Mouse (Mus musculus) lung, embryonic 14.5 days (tissue): ENCODE measurements around the gene Dnaic2. TPM values are rescaled to one million over a fixed set of nuclear protein-coding genes. Genes with fewer than 3 reads are reported as not detected.
A peak's percentile ranks its signal among the peaks of the same experiment; 100 is the strongest.

ENCODE experiments used
- ATAC-seq: fragments of 200-750 bp; cut with Nextera tagmentation; 2 replicates; pipeline ENCODE4 v1.8.0; 2017; ENCODE audit warnings: mild to moderate bottlenecking, moderate TSS enrichment, moderate library complexity; ENCODE audit not compliant: insufficient read depth
- DNase-seq: peaks from one replicate; pipeline ENCODE4 v3.0.0-alpha.2; 2015
- H3K27ac ChIP-seq: fragments of 300-500 bp; sonication (generic); 2 replicates; pipeline ENCODE4 v1.5.1; 2014; ENCODE audit warnings: low read depth, mild to moderate bottlenecking, moderate library complexity
- H3K27me3 ChIP-seq: fragments of 300-500 bp; sonication (generic); 2 replicates; pipeline ENCODE4 v1.6.1; 2014; ENCODE audit warnings: low read length, control low read depth; ENCODE audit not compliant: insufficient read depth
- H3K36me3 ChIP-seq: fragments of 300-500 bp; sonication (generic); 2 replicates; pipeline ENCODE4 v1.6.1; 2014; ENCODE audit warnings: control low read depth; ENCODE audit not compliant: insufficient read depth
- H3K4me1 ChIP-seq: fragments of 300-500 bp; sonication (generic); 2 replicates; pipeline ENCODE4 v1.6.1; 2014; ENCODE audit warnings: antibody characterized with exemption, control low read depth; ENCODE audit not compliant: insufficient read depth
- H3K4me2 ChIP-seq: fragments of 300-500 bp; sonication (generic); 2 replicates; pipeline ENCODE4 v1.6.1; 2014; ENCODE audit warnings: mild to moderate bottlenecking
- H3K4me3 ChIP-seq: fragments of 300-500 bp; sonication (generic); 2 replicates; pipeline ENCODE4 v1.5.1; 2014; ENCODE audit warnings: low read depth, low read length
- H3K9ac ChIP-seq: fragments of 300-500 bp; sonication (generic); 2 replicates; pipeline ENCODE4 v1.6.1; 2014
- H3K9me3 ChIP-seq: fragments of 300-500 bp; sonication (generic); 2 replicates; pipeline ENCODE4 v1.6.1; 2016; ENCODE audit warnings: low read depth, low read length, control low read depth
- CTCF ChIP-seq: IDR thresholded peaks from 2 replicates; pipeline ENCODE4 v1.5.1; 2016; ENCODE audit warnings: antibody characterized with exemption, low read depth
- whole genome bisulfite sequencing: fragments of 180-500 bp; shearing (Covaris S2); extraction: QIAGEN DNeasy Blood & Tissue Kit; methylation state at CpG from one replicate; pipeline ENCODE4 v1.1.7; 2014; 5-methylcytosine and 5-hydroxymethylcytosine counted together
- polyA plus RNA-seq: library from polyadenylated mRNA; unstranded; fragments of >200 nt; fragmentation: Nextera tagmentation; extraction: Ambion mirVana; gene quantifications from 2 replicates; pipeline ENCODE4 v1.2.1, GENCODE M21; 2014

Dnaic2 gene
- polyA plus RNA-seq, 1 experiment from 2014 or later: 0.16 TPM

- DNase-seq (no peak), ATAC-seq (no peak)
- H3K27ac ChIP-seq: no peak overlapping the region
- H3K4me1 ChIP-seq: no peaks in the 10 kb centered on the region
- no peaks in the 10 kb centered on the region for H3K9me3 ChIP-seq
- no peak overlapping the region for H3K9ac ChIP-seq
- no peak overlapping the region for H3K4me3 ChIP-seq
- H3K36me3 ChIP-seq: no peaks in the 10 kb centered on the region
- TF ChIP-seq CTCF: no peak
- no peak overlapping the region for H3K4me2 ChIP-seq
- WGBS: 91% methylated on average over 15 of the region's 15 CpGs
- H3K27me3 ChIP-seq: no peaks in the 10 kb centered on the region
Measured at GRCm38 (mm10) chr11:114690192-114690591, 37.0 kb upstream of the Dnaic2 start.

- DNase-seq (no peak), ATAC-seq (no peak)
- H3K4me3 ChIP-seq: no peak overlapping the region
- WGBS: 53% methylated on average over 6 of the region's 6 CpGs
- no peak for TF ChIP-seq CTCF
- H3K9me3 ChIP-seq: no peaks in the 10 kb centered on the region
- H3K4me1 ChIP-seq: no peaks in the 10 kb centered on the region
- no peak overlapping the region for H3K4me2 ChIP-seq
- H3K36me3 ChIP-seq: no peaks in the 10 kb centered on the region
- H3K9ac ChIP-seq: no peak overlapping the region
- no peaks in the 10 kb centered on the region for H3K27me3 ChIP-seq
- no peak overlapping the region for H3K27ac ChIP-seq
Measured at GRCm38 (mm10) chr11:114691454-114692182, 35.6 kb upstream of the Dnaic2 start.

- Histone ChIP-seq H3K4me3 (no peak overlapping the region), H3K27me3 (no peaks in the 10 kb centered on the region), H3K27ac (no peak overlapping the region), H3K4me2 (no peak overlapping the region), H3K36me3 (no peaks in the 10 kb centered on the region), H3K9me3 (no peaks in the 10 kb centered on the region), H3K4me1 (no peaks in the 10 kb centered on the region), H3K9ac (no peak overlapping the region)
- DNase-seq (no peak), ATAC-seq (no peak)
- TF ChIP-seq CTCF: no peak
- 54% methylated on average over 7 of the region's 7 CpGs for WGBS
Measured at GRCm38 (mm10) chr11:114692601-114693000, 34.6 kb upstream of the Dnaic2 start.

DNA sequence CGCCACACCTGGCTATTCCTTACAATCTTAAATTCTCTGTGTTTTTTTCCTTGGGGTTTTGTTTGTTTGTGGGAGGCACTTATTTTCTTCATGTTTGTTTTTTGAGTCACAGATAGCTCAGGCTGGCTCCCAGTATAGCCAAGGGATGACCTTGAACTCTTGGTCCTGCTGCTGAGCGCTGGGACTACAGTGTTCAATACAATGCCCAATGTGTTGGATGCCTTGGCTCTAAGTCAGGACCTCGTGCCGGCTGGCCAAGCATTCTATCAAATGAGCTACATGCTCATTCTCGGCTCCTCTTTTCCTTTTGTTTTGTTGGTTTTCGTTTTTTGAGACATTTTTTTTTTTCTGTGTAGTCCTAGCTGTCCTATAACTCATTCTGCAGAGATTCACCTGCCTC is 33.8 kb upstream of the Dnaic2 start:
- ATAC-seq: no peak
- Histone ChIP-seq H3K4me2 (no peak overlapping the region), H3K9me3 (no peaks in the 10 kb centered on the region), H3K27ac (no peak overlapping the region), H3K4me1 (no peaks in the 10 kb centered on the region), H3K4me3 (no peak overlapping the region), H3K9ac (no peak overlapping the region), H3K27me3 (no peaks in the 10 kb centered on the region), H3K36me3 (no peaks in the 10 kb centered on the region)
- no peak for TF ChIP-seq CTCF
- DNase-seq: no peak
- WGBS: 83% methylated on average over 6 of the region's 6 CpGs

- H3K27me3 ChIP-seq: no peaks in the 10 kb centered on the region
- TF ChIP-seq CTCF: no peak
- no peak overlapping the region for H3K9ac ChIP-seq
- H3K4me2 ChIP-seq: no peak overlapping the region
- no peak overlapping the region for H3K27ac ChIP-seq
- H3K4me1 ChIP-seq: no peaks in the 10 kb centered on the region
- ATAC-seq (no peak), DNase-seq (no peak)
- 67% methylated on average over 2 of the region's 2 CpGs for WGBS
- no peaks in the 10 kb centered on the region for H3K9me3 ChIP-seq
- no peak overlapping the region for H3K4me3 ChIP-seq
- H3K36me3 ChIP-seq: no peaks in the 10 kb centered on the region
Measured at GRCm38 (mm10) chr11:114694451-114694850, 32.8 kb upstream of the Dnaic2 start.

DNA sequence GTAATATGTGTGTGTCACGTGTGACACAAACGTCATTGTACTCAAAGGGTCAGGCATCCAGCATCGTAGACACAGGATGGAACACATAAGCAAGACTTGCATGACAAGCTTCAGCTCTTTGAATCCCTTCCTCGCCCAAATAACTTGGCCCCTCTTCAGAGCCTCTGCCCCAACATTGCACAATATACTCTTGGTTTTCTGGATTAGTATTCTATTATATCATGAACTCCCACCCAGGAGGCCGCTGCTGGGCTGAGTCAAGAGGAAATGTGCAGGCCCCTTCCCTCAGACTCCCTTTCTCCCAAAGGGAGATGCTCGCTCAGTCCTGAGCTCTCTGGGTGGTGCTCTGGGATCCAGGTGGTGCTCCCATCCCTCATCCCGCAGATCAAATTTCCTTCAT is 28.7 kb upstream of the Dnaic2 start:
- Histone ChIP-seq H3K4me2 (no peak overlapping the region), H3K27me3 (no peaks in the 10 kb centered on the region), H3K9me3 (no peaks in the 10 kb centered on the region), H3K9ac (no peak overlapping the region), H3K36me3 (no peaks in the 10 kb centered on the region), H3K4me3 (no peak overlapping the region), H3K4me1 (no peaks in the 10 kb centered on the region), H3K27ac (no peak overlapping the region)
- no peak for TF ChIP-seq CTCF
- no peak for DNase-seq
- 83% methylated on average over 7 of the region's 7 CpGs for whole genome bisulfite sequencing
- no peak for ATAC-seq

DNA sequence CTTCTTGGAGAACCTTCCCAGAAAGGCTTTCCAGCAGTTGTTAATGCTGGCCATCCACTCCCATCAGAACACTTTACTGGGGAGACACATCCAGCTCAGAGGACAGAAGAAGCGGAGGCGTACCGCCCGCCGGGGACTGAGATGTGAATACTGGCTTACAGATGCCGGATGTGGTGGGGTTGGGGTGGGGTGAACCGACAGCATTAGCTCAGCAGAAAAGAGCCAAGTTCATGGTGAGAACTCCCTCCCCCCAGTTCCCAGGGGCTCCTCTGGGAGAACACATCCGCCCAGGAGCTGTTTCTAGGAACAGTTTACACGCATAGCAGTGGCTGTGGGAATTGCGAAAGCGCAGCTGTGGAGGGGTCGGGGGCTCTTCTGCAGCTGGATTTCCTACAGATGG is 27.7 kb upstream of the Dnaic2 start:
- Histone ChIP-seq H3K27me3 (no peaks in the 10 kb centered on the region), H3K9ac (no peak overlapping the region), H3K4me2 (no peak overlapping the region), H3K9me3 (no peaks in the 10 kb centered on the region), H3K36me3 (no peaks in the 10 kb centered on the region), H3K4me1 (no peaks in the 10 kb centered on the region), H3K27ac (no peak overlapping the region), H3K4me3 (no peak overlapping the region)
- TF ChIP-seq CTCF: no peak
- peak; percentile 64 for DNase-seq
- ATAC-seq: peak; percentile 56; the same call in 1 of the 2 replicates
- 58% methylated on average over 12 of the region's 12 CpGs for WGBS
